Mouse (Mus musculus): ENCODE measurements around the gene Kdm4b. TPM values are rescaled to one million over a fixed set of nuclear protein-coding genes. Genes with fewer than 3 reads are reported as not detected.

Kdm4b gene
- polyA plus RNA-seq, 1 experiment: not detected

GRCm38 (mm10) chr17:56407379-56407778 lies 81.5 kb downstream of the Kdm4b start:
- H3K4me3 ChIP-seq (ENCODE audit: insufficient read depth, low read depth, low read length): no peak overlapping the region
- TF ChIP-seq CTCF (IDR thresholded peaks at IDR 0.05; ENCODE audit: insufficient read depth, low read depth, low read length) (no peak), POLR2A (IDR thresholded peaks at IDR 0.05; ENCODE audit: insufficient read depth, low read depth, low read length) (no peak)
- peaks cover 30% of the 10 kb centered on the region for H3K4me1 ChIP-seq (ENCODE audit: control insufficient read depth, insufficient read depth, low read length)
- H3K27ac ChIP-seq (ENCODE audit: insufficient read depth, low read depth, low read length): peak overlapping the region; percentile 38; the same call in 1 of the 2 replicates
- 31% methylated on average over 8 of the region's 8 CpGs for WGBS

DNA sequence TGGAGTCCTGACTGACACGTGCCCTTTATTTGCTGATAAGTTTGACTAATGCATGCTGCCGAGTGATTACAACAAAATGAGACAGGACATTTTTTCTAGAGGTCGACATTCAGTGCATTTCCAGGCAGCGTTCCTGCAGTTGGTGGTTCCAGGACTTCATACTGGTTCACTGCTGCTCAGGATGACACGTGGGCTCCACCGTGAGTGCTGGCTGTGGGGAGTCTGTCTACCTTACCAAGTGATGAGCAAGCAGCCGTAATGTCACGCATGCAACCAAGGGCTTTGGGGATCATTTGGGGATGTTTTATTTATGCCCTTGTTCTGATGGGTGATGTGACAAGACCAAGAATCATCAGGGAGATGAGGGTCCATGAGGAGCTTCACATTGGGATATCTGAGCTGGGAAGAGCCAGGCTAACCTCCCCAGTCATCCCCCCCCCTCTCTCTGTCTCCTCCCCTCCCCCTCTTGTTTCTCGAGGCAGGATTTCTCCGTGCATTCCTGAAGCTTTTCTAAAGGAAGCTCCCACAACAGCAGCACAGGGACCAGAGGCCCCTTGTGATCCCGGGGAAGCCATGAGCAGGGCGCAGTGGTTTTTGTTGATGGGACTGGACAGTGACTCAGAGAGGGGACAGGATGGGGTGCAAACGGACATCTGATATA lies 83.2 kb downstream of the Kdm4b start:
- H3K4me3 ChIP-seq (ENCODE audit: insufficient read depth, low read depth, low read length): no peak overlapping the region
- no peak for TF ChIP-seq CTCF (IDR thresholded peaks at IDR 0.05; ENCODE audit: insufficient read depth, low read depth, low read length)
- no peak for TF ChIP-seq POLR2A (IDR thresholded peaks at IDR 0.05; ENCODE audit: insufficient read depth, low read depth, low read length)
- H3K27ac ChIP-seq (ENCODE audit: insufficient read depth, low read depth, low read length): peak overlapping the region; percentile 39; the same call in 1 of the 2 replicates
- peaks cover 30% of the 10 kb centered on the region for H3K4me1 ChIP-seq (ENCODE audit: control insufficient read depth, insufficient read depth, low read length)
- WGBS: 28% methylated on average over 13 of the region's 13 CpGs

DNA sequence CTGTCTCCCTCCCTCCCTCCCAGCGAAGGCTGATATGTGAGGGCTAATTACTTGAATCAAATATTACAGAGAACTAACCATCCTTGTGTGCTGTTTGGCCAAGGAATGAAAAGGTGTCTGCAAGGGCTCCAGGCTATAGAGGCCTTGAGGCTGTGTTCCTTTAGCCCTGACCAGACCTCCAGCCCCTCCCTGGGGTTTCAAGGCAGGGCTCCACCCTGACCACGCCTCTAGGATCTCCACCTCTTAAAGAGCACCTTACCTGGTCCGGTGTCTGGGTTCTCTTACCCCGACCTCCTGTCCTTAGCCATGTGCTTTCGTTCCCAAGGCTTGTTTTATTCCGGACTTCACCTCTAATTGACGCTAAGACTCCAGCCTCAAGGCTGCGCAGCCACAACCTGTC lies 83.9 kb downstream of the Kdm4b start:
- 29% methylated on average over 8 of the region's 8 CpGs for WGBS
- Histone ChIP-seq H3K4me3 (ENCODE audit: insufficient read depth, low read depth, low read length) (no peak overlapping the region), H3K4me1 (ENCODE audit: control insufficient read depth, insufficient read depth, low read length) (peaks cover 30% of the 10 kb centered on the region), H3K27ac (ENCODE audit: insufficient read depth, low read depth, low read length) (no peak overlapping the region)
- TF ChIP-seq CTCF (IDR thresholded peaks at IDR 0.05; ENCODE audit: insufficient read depth, low read depth, low read length): no peak
- no peak for TF ChIP-seq POLR2A (IDR thresholded peaks at IDR 0.05; ENCODE audit: insufficient read depth, low read depth, low read length)

GRCm38 (mm10) chr17:56411437-56411836 lies 85.6 kb downstream of the Kdm4b start:
- H3K4me1 ChIP-seq (ENCODE audit: control insufficient read depth, insufficient read depth, low read length): peaks cover 24% of the 10 kb centered on the region
- 96% methylated on average over 7 of the region's 7 CpGs for WGBS
- H3K27ac ChIP-seq (ENCODE audit: insufficient read depth, low read depth, low read length): no peak overlapping the region

DNA sequence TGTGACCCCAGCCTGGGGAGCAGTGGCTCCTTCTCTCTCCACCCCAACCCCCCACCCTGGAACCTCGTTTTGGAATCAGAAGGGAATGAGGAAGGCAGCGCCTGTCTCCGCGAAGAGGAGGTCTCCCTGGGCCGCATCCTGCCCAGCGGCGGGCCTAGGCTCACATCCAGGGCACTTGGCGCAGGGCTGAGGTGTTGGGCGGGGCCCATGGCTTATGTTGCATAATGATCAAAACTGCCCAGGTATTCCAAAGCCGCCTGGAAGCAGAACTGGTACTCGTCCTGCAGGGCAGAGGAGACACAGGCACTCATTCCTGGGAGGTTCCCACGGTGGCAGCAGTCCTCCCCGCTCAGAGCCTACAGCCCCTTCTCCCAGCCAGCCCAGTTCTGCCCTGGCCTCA lies 87.3 kb downstream of the Kdm4b start:
- WGBS: 67% methylated on average over 13 of the region's 13 CpGs
- Histone ChIP-seq H3K27ac (ENCODE audit: insufficient read depth, low read depth, low read length) (no peak overlapping the region), H3K4me3 (ENCODE audit: insufficient read depth, low read depth, low read length) (no peak overlapping the region), H3K4me1 (ENCODE audit: control insufficient read depth, insufficient read depth, low read length) (peaks cover 10% of the 10 kb centered on the region)
- TF ChIP-seq CTCF (IDR thresholded peaks at IDR 0.05; ENCODE audit: insufficient read depth, low read depth, low read length): no peak
- TF ChIP-seq POLR2A (IDR thresholded peaks at IDR 0.05; ENCODE audit: insufficient read depth, low read depth, low read length): no peak

More at GRCm38 (mm10) chr17:56411437-56411836, 85.6 kb downstream of the Kdm4b start:
- no peak overlapping the region for H3K4me3 ChIP-seq (ENCODE audit: insufficient read depth, low read depth, low read length)
- TF ChIP-seq CTCF (IDR thresholded peaks at IDR 0.05; ENCODE audit: insufficient read depth, low read depth, low read length) (no peak), POLR2A (IDR thresholded peaks at IDR 0.05; ENCODE audit: insufficient read depth, low read depth, low read length) (no peak)

DNA sequence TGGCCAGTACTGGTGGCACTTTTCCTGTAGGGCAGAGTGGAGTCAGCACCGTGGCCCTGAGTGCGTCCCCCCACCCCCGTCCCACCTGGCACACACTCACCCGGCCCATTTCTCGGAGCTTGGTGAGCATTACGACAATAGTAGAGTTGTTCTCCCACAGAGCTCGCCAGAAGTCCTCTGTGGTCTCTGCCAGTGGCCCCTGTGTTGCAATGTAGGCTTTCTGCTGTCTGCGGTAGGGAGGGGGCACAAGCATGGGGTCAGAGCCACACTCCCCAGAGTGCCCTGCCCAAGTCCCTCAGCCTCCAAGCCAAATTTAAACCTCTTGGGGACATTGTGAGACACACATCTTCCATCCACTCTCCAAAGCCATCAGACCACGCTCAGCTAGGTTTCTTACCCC lies 88.9 kb downstream of the Kdm4b start:
- Histone ChIP-seq H3K27ac (ENCODE audit: insufficient read depth, low read depth, low read length) (no peak overlapping the region), H3K4me3 (ENCODE audit: insufficient read depth, low read depth, low read length) (no peak overlapping the region), H3K4me1 (ENCODE audit: control insufficient read depth, insufficient read depth, low read length) (peaks cover 2% of the 10 kb centered on the region)
- WGBS: 62% methylated on average over 9 of the region's 9 CpGs
- TF ChIP-seq CTCF (IDR thresholded peaks at IDR 0.05; ENCODE audit: insufficient read depth, low read depth, low read length): no peak
- TF ChIP-seq POLR2A (IDR thresholded peaks at IDR 0.05; ENCODE audit: insufficient read depth, low read depth, low read length): no peak

DNA sequence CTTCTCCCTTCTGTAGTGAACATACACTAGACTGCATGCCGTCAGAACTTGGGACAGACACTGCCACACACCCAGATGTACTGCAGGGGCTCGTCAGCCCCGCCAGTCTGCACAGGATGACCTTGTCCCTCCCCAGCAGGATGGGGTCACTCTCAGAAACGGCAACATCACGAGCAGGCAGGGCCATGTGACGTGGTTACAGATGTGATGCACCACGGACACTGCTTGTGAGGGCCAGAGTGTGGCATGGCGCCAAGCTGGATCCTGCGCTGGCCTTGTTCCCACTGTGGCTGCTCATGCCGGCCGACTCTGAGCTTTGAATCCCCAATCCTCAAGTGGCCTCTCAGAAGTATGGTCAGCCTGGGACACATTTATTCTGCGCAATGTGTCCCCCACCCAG lies 92.4 kb downstream of the Kdm4b start:
- H3K4me1 ChIP-seq (ENCODE audit: control insufficient read depth, insufficient read depth, low read length): no peaks in the 10 kb centered on the region
- no peak overlapping the region for H3K27ac ChIP-seq (ENCODE audit: insufficient read depth, low read depth, low read length)
- WGBS: 59% methylated on average over 12 of the region's 12 CpGs
- H3K4me3 ChIP-seq (ENCODE audit: insufficient read depth, low read depth, low read length): no peak overlapping the region
- TF ChIP-seq CTCF (IDR thresholded peaks at IDR 0.05; ENCODE audit: insufficient read depth, low read depth, low read length): no peak
- no peak for TF ChIP-seq POLR2A (IDR thresholded peaks at IDR 0.05; ENCODE audit: insufficient read depth, low read depth, low read length)

GRCm38 (mm10) chr17:56420022-56420421 lies 94.2 kb downstream of the Kdm4b start:
- H3K27ac ChIP-seq (ENCODE audit: insufficient read depth, low read depth, low read length): no peak overlapping the region
- TF ChIP-seq POLR2A (IDR thresholded peaks at IDR 0.05; ENCODE audit: insufficient read depth, low read depth, low read length) (no peak), CTCF (IDR thresholded peaks at IDR 0.05; ENCODE audit: insufficient read depth, low read depth, low read length) (no peak)
- H3K4me1 ChIP-seq (ENCODE audit: control insufficient read depth, insufficient read depth, low read length): peaks cover 8% of the 10 kb centered on the region
- WGBS: 93% methylated on average over 2 of the region's 2 CpGs
- H3K4me3 ChIP-seq (ENCODE audit: insufficient read depth, low read depth, low read length): no peak overlapping the region

DNA sequence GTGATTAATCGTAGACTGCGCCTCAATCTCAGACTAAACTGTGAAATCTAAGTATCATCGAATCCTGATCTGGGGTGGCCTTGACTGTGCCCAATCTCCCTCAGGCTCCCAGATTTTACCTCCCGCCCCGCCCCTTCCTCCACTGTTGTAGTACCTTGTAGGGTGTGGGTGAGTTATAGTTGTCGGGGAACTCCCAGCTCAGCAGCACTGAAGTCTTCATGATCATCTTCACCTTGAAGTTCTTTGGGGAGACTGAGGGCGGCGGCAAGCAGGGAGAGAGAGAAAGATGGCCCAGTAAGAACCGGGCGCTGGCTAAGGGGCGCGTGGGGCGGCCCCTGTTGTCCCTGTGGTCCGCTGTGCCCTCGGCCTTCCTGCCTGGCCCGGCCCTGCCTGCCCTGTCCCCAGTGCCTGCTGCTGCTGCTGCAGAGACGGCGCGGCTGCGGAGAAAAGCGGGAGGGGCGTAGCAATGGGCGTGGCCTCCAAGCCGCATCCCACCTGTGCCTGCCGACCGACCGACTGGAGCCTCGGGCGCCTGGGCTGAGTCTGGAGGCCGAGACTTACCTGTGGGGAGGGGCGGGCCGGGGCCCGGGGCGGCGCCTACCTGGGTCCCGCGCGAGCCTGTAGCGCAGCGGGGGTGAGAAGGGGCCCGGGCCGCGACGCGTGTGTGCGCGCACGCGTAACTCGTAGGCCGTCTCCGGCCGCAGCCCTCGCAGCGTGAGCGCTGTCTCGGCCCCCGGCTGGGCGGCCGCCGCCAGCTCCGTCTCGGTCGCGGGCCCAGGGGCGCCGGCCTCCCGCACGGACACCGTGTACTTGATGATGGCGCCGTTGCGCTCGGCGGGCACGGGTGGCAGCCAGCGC lies 99.1 kb downstream of the Kdm4b start:
- WGBS: 22% methylated on average over 77 of the region's 77 CpGs
- TF ChIP-seq CTCF (IDR thresholded peaks at IDR 0.05; ENCODE audit: insufficient read depth, low read depth, low read length) (no peak), POLR2A (IDR thresholded peaks at IDR 0.05; ENCODE audit: insufficient read depth, low read depth, low read length) (no peak)
- Histone ChIP-seq H3K4me3 (ENCODE audit: insufficient read depth, low read depth, low read length) (peak overlapping the region; percentile 56), H3K27ac (ENCODE audit: insufficient read depth, low read depth, low read length) (no peak overlapping the region), H3K4me1 (ENCODE audit: control insufficient read depth, insufficient read depth, low read length) (peaks cover 24% of the 10 kb centered on the region)

Measured in olfactory bulb, adult 2 months (tissue).